12 mouse cellular contexts compared by ENCODE assay signal in genomic region chr14:120287987-120288275, GRCm38 (mm10). TPM values are rescaled to one million over a fixed set of nuclear protein-coding genes. Genes with fewer than 3 reads are reported as not detected.
DNase-seq lines count a peak whose midpoint lies in the region; ATAC-seq and TF ChIP-seq lines count a peak whose summit lies in the region.
"Had no signal": no experiment of that assay in that cellular context is flagged by ENCODE, and none has a peak within 500 bp of the region (broad histone marks: within the 10 kb centered on the region; RNA-seq: fewer than 3 reads in every experiment).

No protein-coding gene starts in this region.

- TF ChIP-seq CTCF in gastrocnemius, adult 2 months (IDR thresholded peaks at IDR 0.05): no peak
- no peak for TF ChIP-seq CTCF in embryonic fibroblast, embryonic 13.5 days (IDR thresholded peaks at IDR 0.05; ENCODE audit: borderline replicate concordance, insufficient read depth, low read length)

- peak overlapping the region; percentile 45 for H3K4me3 ChIP-seq in gastrocnemius, adult 2 months
- H3K4me3 ChIP-seq in kidney, embryonic 14.5 days (ENCODE audit: low read length): no peak overlapping the region
- H3K4me3 ChIP-seq in embryonic fibroblast, embryonic 13.5 days (ENCODE audit: insufficient read depth, low read length): no peak overlapping the region

- H3K27me3 ChIP-seq in kidney, embryonic 14.5 days (ENCODE audit: control insufficient read depth, insufficient read depth, low read length): no peaks in the 10 kb centered on the region

- H3K27ac ChIP-seq in gastrocnemius, adult 2 months: peak overlapping the region; percentile 71
- peak overlapping the region; percentile 51; the same call in 1 of the 2 replicates for H3K27ac ChIP-seq in kidney, embryonic 14.5 days (ENCODE audit: low read depth, low read length)
- H3K27ac ChIP-seq in embryonic fibroblast, embryonic 13.5 days (ENCODE audit: insufficient read depth, low read length): peak overlapping the region; percentile 68

- no peak overlapping the region; the same call in 1 of the 2 replicates for H3K4me2 ChIP-seq in kidney, embryonic 14.5 days (replicated peaks; ENCODE audit: low read depth, low read length)
- H3K4me2 ChIP-seq: midbrain, embryonic 11.5 days had no signal

- no peak for ATAC-seq in kidney, embryonic 14.5 days (ENCODE audit: low FRiP score, low TSS enrichment)

- DNase-seq in gastrocnemius, adult 2 months: no peak
- no peak for DNase-seq in gastrocnemius, postnatal 36 days
- no peak for DNase-seq in kidney, postnatal 4 days
- DNase-seq in ES-CJ7 (ENCODE audit: low read depth, low spot score): peak; percentile 24
- DNase-seq in urinary bladder, adult 18-20 months (ENCODE audit: low spot score in 2 of 2): no peak
- no peak for DNase-seq in cerebellum, postnatal 14 days
- DNase-seq: embryo, embryonic 11 days; kidney, adult 9 months; thymus, adult 2 months had no signal

- no peaks in the 10 kb centered on the region for H3K9me3 ChIP-seq in kidney, embryonic 14.5 days (ENCODE audit: control insufficient read depth, low read length)

- TF ChIP-seq POLR2A in embryonic fibroblast, embryonic 13.5 days (IDR thresholded peaks at IDR 0.05; ENCODE audit: low read depth, low read length): no peak

- intact Hi-C loops in gastrocnemius, adult 2 months (cut with DNase I): no loop called here
- intact Hi-C loops in gastrocnemius, postnatal 36 days (cut with DNase I): no loop called here

- H3K36me3 ChIP-seq in kidney, embryonic 14.5 days (ENCODE audit: control insufficient read depth, insufficient read depth, low read length): 0 out of 2 replicates have a peak, but pooled peaks cover 2% of the 10 kb centered on the region

- peaks cover 50% of the 10 kb centered on the region for H3K4me1 ChIP-seq in kidney, embryonic 14.5 days (ENCODE audit: control insufficient read depth, insufficient read depth, low read length)
- H3K4me1 ChIP-seq in embryonic fibroblast, embryonic 13.5 days (ENCODE audit: control insufficient read depth, insufficient read depth, low read length): peaks cover 41% of the 10 kb centered on the region

- H3K9ac ChIP-seq in kidney, embryonic 14.5 days (ENCODE audit: low read depth, low read length): no peak overlapping the region

RNA-seq across cellular contexts. Expression of gene Mbnl2, which starts 12.5 kb away (rescaled TPM):
- 100 to 1,000 TPM; 282 to 352 TPM for total RNA-seq in gastrocnemius, adult 2 months (2021)
- 100 to 1,000 TPM; 312 to 318 TPM for total RNA-seq in gastrocnemius, postnatal 36 days (2021)
- polyA plus RNA-seq in kidney, embryonic 14.5 days (2014; fragmentation: Nextera tagmentation; extraction: Ambion mirVana): 61.3 and 84.9 TPM in 2 replicates
- 207 and 222 TPM in 2 replicates for polyA plus RNA-seq in embryonic fibroblast, embryonic 13.5 days (2011; ENCODE audit: insufficient read length, low read depth, missing spikeins)
